8 mouse cellular contexts compared by ENCODE assay signal in the genomic region with DNA sequence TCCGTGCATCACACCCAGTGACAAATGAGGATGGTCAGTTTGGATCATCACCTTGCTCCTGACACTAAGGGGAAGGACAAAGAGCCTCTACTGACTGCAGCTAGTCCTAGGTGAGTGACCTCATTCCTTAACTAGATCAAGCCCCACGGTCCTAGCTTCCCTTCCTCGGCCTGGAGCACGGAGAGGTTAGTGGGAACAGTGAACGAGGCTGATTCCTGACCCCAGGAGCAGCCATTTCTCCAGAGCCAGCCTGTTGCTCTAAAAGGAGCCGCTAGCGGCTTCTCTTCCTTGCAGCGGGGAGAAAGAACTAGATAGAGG. TPM values are rescaled to one million over a fixed set of nuclear protein-coding genes. Genes with fewer than 3 reads are reported as not detected.
DNase-seq lines count a peak whose midpoint lies in the region; ATAC-seq and TF ChIP-seq lines count a peak whose summit lies in the region.

No protein-coding gene starts in this region.

- peak overlapping the region; percentile 98 for H3K27ac ChIP-seq in layer of hippocampus, adult 2 months
- H3K27ac ChIP-seq in midbrain, embryonic 12.5 days (replicated peaks) = peak overlapping the region; percentile 83

- peaks cover 43% of the 10 kb centered on the region for H3K36me3 ChIP-seq in midbrain, embryonic 12.5 days

- 30% methylated on average over 8 of the region's 8 CpGs for WGBS in midbrain, embryonic 12.5 days

- H3K9ac ChIP-seq in midbrain, embryonic 12.5 days (replicated peaks) = peak overlapping the region; percentile 93

- no peak for TF ChIP-seq CTCF in layer of hippocampus, adult 2 months (conservative IDR thresholded peaks at IDR 0.05)

- peaks cover 23% of the 10 kb centered on the region for H3K4me1 ChIP-seq in midbrain, embryonic 12.5 days

- intact Hi-C loops in left cerebral cortex, postnatal 36 days (cut with DNase I) = loop anchor here (5.0 kb wide), 1 partner anchor 47 kb away; the partner anchor contains the start of genes Bap1 and Phf7

- H3K4me3 ChIP-seq in layer of hippocampus, adult 2 months = peak overlapping the region; percentile 83
- H3K4me3 ChIP-seq in midbrain, embryonic 12.5 days = peak overlapping the region; percentile 81

- H3K27me3 ChIP-seq in midbrain, embryonic 12.5 days = no peaks in the 10 kb centered on the region

- no peaks in the 10 kb centered on the region for H3K9me3 ChIP-seq in midbrain, embryonic 12.5 days

- H3K4me2 ChIP-seq in midbrain, embryonic 12.5 days (replicated peaks) = peak overlapping the region; percentile 98

- DNase-seq in layer of hippocampus, adult 2 months (ENCODE audit: low spot score in 2 of 2) = no peak
- no peak for DNase-seq in layer of hippocampus, adult 18-20 months (ENCODE audit: low spot score in 2 of 2)
- peak; percentile 16 for DNase-seq in R1 (ENCODE audit: low read depth, low spot score)
- DNase-seq in left cerebral cortex, postnatal 36 days (ENCODE audit: low spot score in 2 of 2) = no peak
- DNase-seq in layer of hippocampus, postnatal 25 days (ENCODE audit: extremely low spot score in 1 of 2, low spot score in 1 of 2) = no peak
- no peak for DNase-seq in layer of hippocampus, adult 11-12 months (ENCODE audit: low spot score)

- ATAC-seq in granulocyte monocyte progenitor cell, adult 5-6 weeks (replicated peaks; ENCODE audit: poor library complexity, severe bottlenecking) = peak; percentile 12; the same call in 1 of the 2 replicates
- ATAC-seq in midbrain, embryonic 12.5 days (ENCODE audit: low FRiP score, low read depth) = 0 out of 2 replicates have a peak, but pooled peaks have one; percentile 0

RNA-seq across cellular contexts. Expression of gene Tnnc1, which starts 2.9 kb away (rescaled TPM):
- 1 to 10 TPM; 2.4 to 2.9 TPM for total RNA-seq in layer of hippocampus, adult 2 months (2021)
- total RNA-seq in layer of hippocampus, adult 18-20 months (2021) = 1 to 10 TPM; 2.0 to 3.5 TPM
- 4.1 TPM in 1 of 2 replicates, not detected in the other for total RNA-seq in granulocyte monocyte progenitor cell, adult 5-6 weeks (2014; fragmentation: Nextera tagmentation)
- 0.82 TPM in 1 of 2 replicates, not detected in the other for total RNA-seq in granulocyte monocyte progenitor cell, adult 5-6 weeks (2017)
- 1.9 and 3.0 TPM in 2 replicates for polyA plus RNA-seq in midbrain, embryonic 12.5 days (2016; fragmentation: Nextera tagmentation; extraction: Ambion mirVana)
- 100 to 1,000 TPM in 1 of 2 experiments, 10 to 100 TPM in 1; 41.9 to 150 TPM for total RNA-seq in left cerebral cortex, postnatal 36 days (2021)
- total RNA-seq in layer of hippocampus, postnatal 25 days (2021) = 1 to 10 TPM; 2.2 to 3.1 TPM

RNA-seq across cellular contexts. Expression of gene Nisch, which starts 11.5 kb away (rescaled TPM):
- 100 to 1,000 TPM; 472 to 491 TPM for total RNA-seq in layer of hippocampus, adult 2 months (2021)
- 100 to 1,000 TPM; 434 to 437 TPM for total RNA-seq in layer of hippocampus, adult 18-20 months (2021)
- total RNA-seq in granulocyte monocyte progenitor cell, adult 5-6 weeks (2014; fragmentation: Nextera tagmentation) = 137 and 211 TPM in 2 replicates
- 86.1 and 111 TPM in 2 replicates for total RNA-seq in granulocyte monocyte progenitor cell, adult 5-6 weeks (2017)
- polyA plus RNA-seq in midbrain, embryonic 12.5 days (2016; fragmentation: Nextera tagmentation; extraction: Ambion mirVana) = 463 and 480 TPM in 2 replicates
- 100 to 1,000 TPM; 373 to 412 TPM for total RNA-seq in left cerebral cortex, postnatal 36 days (2021)
- total RNA-seq in layer of hippocampus, postnatal 25 days (2021) = 100 to 1,000 TPM; 431 to 467 TPM

RNA-seq across cellular contexts. Expression of gene Sema3g, which starts 12.5 kb away (rescaled TPM):
- 1 to 10 TPM; 5.0 to 6.1 TPM for total RNA-seq in layer of hippocampus, adult 2 months (2021)
- total RNA-seq in layer of hippocampus, adult 18-20 months (2021) = 1 to 10 TPM; 5.2 to 5.7 TPM
- total RNA-seq in granulocyte monocyte progenitor cell, adult 5-6 weeks (2014; fragmentation: Nextera tagmentation) = 0.21 TPM in 1 of 2 replicates, not detected in the other
- not detected in 2 replicates for total RNA-seq in granulocyte monocyte progenitor cell, adult 5-6 weeks (2017)
- polyA plus RNA-seq in midbrain, embryonic 12.5 days (2016; fragmentation: Nextera tagmentation; extraction: Ambion mirVana) = 0.69 and 1.1 TPM in 2 replicates
- 1 to 10 TPM; 4.4 to 5.8 TPM for total RNA-seq in left cerebral cortex, postnatal 36 days (2021)
- 1 to 10 TPM; 4.4 to 5.0 TPM for total RNA-seq in layer of hippocampus, postnatal 25 days (2021)

RNA-seq across cellular contexts. Expression of gene Stab1, which starts 36.8 kb away (rescaled TPM):
- 10 to 100 TPM; 23.2 TPM for total RNA-seq in layer of hippocampus, adult 2 months (2021)
- 10 to 100 TPM; 15.6 to 16.2 TPM for total RNA-seq in layer of hippocampus, adult 18-20 months (2021)
- not detected in 2 replicates for total RNA-seq in granulocyte monocyte progenitor cell, adult 5-6 weeks (2014; fragmentation: Nextera tagmentation)
- 3.0 TPM in 1 of 2 replicates, not detected in the other for total RNA-seq in granulocyte monocyte progenitor cell, adult 5-6 weeks (2017)
- 39.7 and 40.3 TPM in 2 replicates for polyA plus RNA-seq in midbrain, embryonic 12.5 days (2016; fragmentation: Nextera tagmentation; extraction: Ambion mirVana)
- total RNA-seq in left cerebral cortex, postnatal 36 days (2021) = 10 to 100 TPM; 22.5 to 23.5 TPM
- 10 to 100 TPM; 13.9 to 17.5 TPM for total RNA-seq in layer of hippocampus, postnatal 25 days (2021)

RNA-seq across cellular contexts. Expression of gene Phf7, which starts 45.9 kb away (rescaled TPM):
- total RNA-seq in layer of hippocampus, adult 2 months (2021) = 1 to 10 TPM; 5.3 to 6.0 TPM
- 1 to 10 TPM; 3.7 to 3.8 TPM for total RNA-seq in layer of hippocampus, adult 18-20 months (2021)
- total RNA-seq in granulocyte monocyte progenitor cell, adult 5-6 weeks (2014; fragmentation: Nextera tagmentation) = 13.9 and 15.2 TPM in 2 replicates
- 14.8 and 17.4 TPM in 2 replicates for total RNA-seq in granulocyte monocyte progenitor cell, adult 5-6 weeks (2017)
- polyA plus RNA-seq in midbrain, embryonic 12.5 days (2016; fragmentation: Nextera tagmentation; extraction: Ambion mirVana) = 12.0 and 12.2 TPM in 2 replicates
- 1 to 10 TPM; 4.4 to 4.6 TPM for total RNA-seq in left cerebral cortex, postnatal 36 days (2021)
- total RNA-seq in layer of hippocampus, postnatal 25 days (2021) = 1 to 10 TPM; 3.6 to 4.1 TPM

Comparison
In these comparisons a context has a peak if more than half of its experiments do, and no peak if none do; other contexts are left out.
1. RNA of gene Tnnc1, which starts 2.9 kb away (total RNA-seq): 41.9 to 150 TPM in left cerebral cortex, postnatal 36 days; 0.82 to 4.1 TPM in granulocyte monocyte progenitor cell, adult 5-6 weeks, 2.0 to 3.5 TPM in layer of hippocampus, adult 18-20 months, 2.2 to 3.1 TPM in layer of hippocampus, postnatal 25 days and 2.4 to 2.9 TPM in layer of hippocampus, adult 2 months; every median in the first group is over 4 times any median in the second.
2. RNA of gene Sema3g, which starts 12.5 kb away (total RNA-seq): 5.0 to 6.1 TPM in layer of hippocampus, adult 2 months, 4.4 to 5.8 TPM in left cerebral cortex, postnatal 36 days, 5.2 to 5.7 TPM in layer of hippocampus, adult 18-20 months and 4.4 to 5.0 TPM in layer of hippocampus, postnatal 25 days; 0.21 TPM in granulocyte monocyte progenitor cell, adult 5-6 weeks; every median in the first group is over 4 times any median in the second.